Mouse (Mus musculus): Measurements from ENCODE around the gene Art1. TPM values are rescaled to one million over a fixed set of nuclear protein-coding genes. Genes with fewer than 3 reads are reported as not detected.

Gene Art1
- 0.50 and 0.65 TPM in 2 replicates for polyA plus RNA-seq (2014; fragmentation: Nextera tagmentation; extraction: Ambion mirVana)

- Histone ChIP-seq H3K9ac (no peak within 1 kb of the TSS), H3K27me3 (ENCODE audit: insufficient read depth, low read length) (no peaks in the 10 kb centered on the region), H3K36me3 (ENCODE audit: insufficient read depth) (no peaks in the 10 kb centered on the region), H3K4me3 (ENCODE audit: low read depth, low read length) (no peak within 1 kb of the TSS), H3K4me1 (ENCODE audit: insufficient read depth) (peaks cover 8% of the 10 kb centered on the region; the same call in 1 of the 2 replicates), H3K4me2 (peak within 1 kb of the TSS; percentile 69; the same call in 1 of the 2 replicates), H3K9me3 (ENCODE audit: low read depth, low read length) (no peaks in the 10 kb centered on the region), H3K27ac (ENCODE audit: low read depth) (no peak within 1 kb of the TSS)
- ATAC-seq (ENCODE audit: insufficient read depth): no peak
- no peak for TF ChIP-seq CTCF (IDR thresholded peaks at IDR 0.05; ENCODE audit: low read depth)
- DNase-seq: no peak
- 43% methylated on average over 5 of the region's 5 CpGs for WGBS
Observed at GRCm38 (mm10) chr7:102101487-102101886, at the start of gene Art1. Art1 (plus strand) TSS chr7:102101743.

- ATAC-seq (ENCODE audit: insufficient read depth) (no peak), DNase-seq (no peak)
- Histone ChIP-seq H3K27ac (ENCODE audit: low read depth) (no peak overlapping the region), H3K27me3 (ENCODE audit: insufficient read depth, low read length) (no peaks in the 10 kb centered on the region), H3K9ac (no peak overlapping the region), H3K9me3 (ENCODE audit: low read depth, low read length) (no peaks in the 10 kb centered on the region), H3K4me3 (ENCODE audit: low read depth, low read length) (no peak overlapping the region), H3K36me3 (ENCODE audit: insufficient read depth) (peaks cover 24% of the 10 kb centered on the region; the same call in 1 of the 2 replicates), H3K4me1 (ENCODE audit: insufficient read depth) (peaks cover 7% of the 10 kb centered on the region; the same call in 1 of the 2 replicates), H3K4me2 (no peak overlapping the region)
- no peak for TF ChIP-seq CTCF (IDR thresholded peaks at IDR 0.05; ENCODE audit: low read depth)
- 86% methylated on average over 3 of the region's 3 CpGs for whole genome bisulfite sequencing
Observed at GRCm38 (mm10) chr7:102061353-102061752, 40.2 kb upstream of the Art1 start.

DNA sequence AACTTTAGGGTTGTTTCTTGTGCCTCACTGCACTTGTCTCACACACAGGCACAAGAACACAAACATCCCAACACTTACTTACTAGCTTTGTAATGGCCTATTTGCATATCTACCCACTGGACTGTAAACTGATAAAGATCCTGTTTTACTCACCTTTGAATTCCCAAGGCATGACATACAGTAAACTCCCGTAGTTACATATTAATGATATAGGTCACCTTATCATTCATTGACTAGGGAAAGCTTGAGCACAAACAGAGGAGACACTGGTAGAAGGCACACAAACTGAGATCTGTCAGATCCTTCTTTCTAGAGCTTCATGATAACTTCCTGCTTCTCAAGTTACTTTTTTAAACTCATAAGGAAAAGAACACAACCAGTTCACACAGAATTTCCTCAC lies 39.3 kb upstream of the Art1 start:
- Histone ChIP-seq H3K36me3 (ENCODE audit: insufficient read depth) (0 out of 2 replicates have a peak, but pooled peaks cover 16% of the 10 kb centered on the region), H3K27ac (ENCODE audit: low read depth) (no peak overlapping the region), H3K4me3 (ENCODE audit: low read depth, low read length) (no peak overlapping the region), H3K9ac (no peak overlapping the region), H3K4me1 (ENCODE audit: insufficient read depth) (peaks cover 12% of the 10 kb centered on the region; the same call in 1 of the 2 replicates), H3K9me3 (ENCODE audit: low read depth, low read length) (no peaks in the 10 kb centered on the region), H3K4me2 (no peak overlapping the region), H3K27me3 (ENCODE audit: insufficient read depth, low read length) (no peaks in the 10 kb centered on the region)
- WGBS: 78% methylated on average over 1 of the region's 1 CpGs
- DNase-seq (no peak), ATAC-seq (ENCODE audit: insufficient read depth) (no peak)
- no peak for TF ChIP-seq CTCF (IDR thresholded peaks at IDR 0.05; ENCODE audit: low read depth)

GRCm38 (mm10) chr7:102063891-102064290 lies 37.7 kb upstream of the Art1 start:
- H3K4me3 ChIP-seq (ENCODE audit: low read depth, low read length): peak overlapping the region; percentile 59
- H3K9ac ChIP-seq: no peak overlapping the region; the same call in 1 of the 2 replicates
- 0 out of 2 replicates have a peak, but pooled peaks cover 9% of the 10 kb centered on the region for H3K36me3 ChIP-seq (ENCODE audit: insufficient read depth)
- no peaks in the 10 kb centered on the region for H3K9me3 ChIP-seq (ENCODE audit: low read depth, low read length)
- peak overlapping the region; percentile 65 for H3K4me2 ChIP-seq
- no peak overlapping the region for H3K27ac ChIP-seq (ENCODE audit: low read depth)
- H3K4me1 ChIP-seq (ENCODE audit: insufficient read depth): peaks cover 12% of the 10 kb centered on the region; the same call in 1 of the 2 replicates
- no peak for DNase-seq
- TF ChIP-seq CTCF (IDR thresholded peaks at IDR 0.05; ENCODE audit: low read depth): no peak
- WGBS: 57% methylated on average over 9 of the region's 9 CpGs
- H3K27me3 ChIP-seq (ENCODE audit: insufficient read depth, low read length): no peaks in the 10 kb centered on the region
- ATAC-seq (ENCODE audit: insufficient read depth): no peak

DNA sequence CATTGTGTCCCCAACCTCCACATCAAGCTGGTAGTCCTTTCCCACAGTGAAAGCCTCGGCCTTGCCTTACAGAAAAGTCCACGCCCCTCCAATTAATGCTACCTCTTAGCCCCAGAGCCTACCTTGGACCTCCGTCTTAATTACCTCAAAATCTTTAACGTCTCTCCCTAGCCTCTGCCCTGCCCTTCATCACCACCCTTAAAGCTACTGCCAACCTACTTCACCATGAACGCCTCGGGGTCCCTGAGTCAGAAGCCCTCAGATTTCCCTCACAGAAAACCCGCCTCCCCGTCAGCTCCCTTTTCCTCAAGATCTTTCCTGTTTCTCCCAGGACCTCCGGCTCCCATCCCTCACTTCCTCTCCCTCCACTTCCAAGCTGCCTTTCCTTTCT lies 36.9 kb upstream of the Art1 start:
- H3K9me3 ChIP-seq (ENCODE audit: low read depth, low read length): no peaks in the 10 kb centered on the region
- peak overlapping the region; percentile 59 for H3K4me3 ChIP-seq (ENCODE audit: low read depth, low read length)
- H3K9ac ChIP-seq: peak overlapping the region; percentile 67
- ATAC-seq (ENCODE audit: insufficient read depth): peak; percentile 33
- TF ChIP-seq CTCF (IDR thresholded peaks at IDR 0.05; ENCODE audit: low read depth): no peak
- WGBS: under 1% methylated on average over 9 of the region's 9 CpGs
- H3K27me3 ChIP-seq (ENCODE audit: insufficient read depth, low read length): no peaks in the 10 kb centered on the region
- peak overlapping the region; percentile 84; the same call in 1 of the 2 replicates for H3K27ac ChIP-seq (ENCODE audit: low read depth)
- peak; percentile 2 for DNase-seq
- H3K4me2 ChIP-seq: peak overlapping the region; percentile 65
- peaks cover 12% of the 10 kb centered on the region; the same call in 1 of the 2 replicates for H3K4me1 ChIP-seq (ENCODE audit: insufficient read depth)
- H3K36me3 ChIP-seq (ENCODE audit: insufficient read depth): peaks cover 4% of the 10 kb centered on the region; the same call in 1 of the 2 replicates

DNA sequence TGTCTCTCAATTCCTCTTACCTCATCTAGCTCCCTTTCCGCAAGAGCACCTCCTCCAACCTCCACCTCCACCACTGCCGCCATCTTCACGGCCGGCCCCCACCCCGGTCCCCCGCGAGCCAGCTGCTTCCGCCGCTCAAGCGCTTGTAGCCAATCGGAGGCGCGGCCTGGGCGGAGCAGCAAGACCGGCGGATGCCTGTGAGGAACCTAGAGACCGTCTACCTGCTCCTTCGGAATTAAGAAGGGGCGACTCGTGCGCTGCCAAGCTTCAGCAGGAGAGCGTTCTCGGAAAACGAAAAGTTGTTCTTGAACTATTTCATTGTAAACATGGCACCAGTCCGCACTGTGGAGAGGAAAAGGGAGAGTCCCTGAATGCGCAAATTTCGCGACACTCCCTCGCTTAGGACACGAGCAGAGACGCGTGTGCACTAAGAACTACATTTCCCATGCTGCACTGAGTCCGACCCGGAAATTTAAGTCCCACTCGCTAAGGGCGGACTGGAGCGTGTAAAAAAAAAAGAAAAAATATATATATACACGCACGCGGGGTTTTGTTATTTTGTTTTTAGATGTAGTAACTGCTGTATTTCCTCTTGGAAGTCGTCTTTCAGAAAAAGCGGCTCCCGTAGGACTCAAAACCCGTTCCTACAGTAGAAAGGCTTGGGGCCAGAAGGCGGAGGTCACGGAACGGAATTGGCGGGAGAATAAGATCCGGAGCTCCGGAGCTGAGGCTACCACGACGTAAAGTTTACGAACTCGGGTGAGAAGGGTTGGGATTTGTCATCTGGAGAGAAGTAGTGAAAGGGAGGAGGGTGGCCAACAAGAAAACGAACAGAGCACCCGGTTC lies 36.3 kb upstream of the Art1 start, which contains the start of the genes Rnf121, Xndc1 and Xntrpc:
Rnf121 (minus strand) TSS at position 424 of the 846 bp plus-strand sequence.
Xndc1 (plus strand) TSS at position 466 of the 846 bp plus-strand sequence.
Xntrpc (plus strand) TSS at position 668 of the 846 bp plus-strand sequence.
- ATAC-seq (ENCODE audit: insufficient read depth): peak; percentile 99
- Histone ChIP-seq H3K27ac (ENCODE audit: low read depth) (peak within 1 kb of the TSS; percentile 84), H3K9ac (peak within 1 kb of the TSS; percentile 67), H3K9me3 (ENCODE audit: low read depth, low read length) (no peaks in the 10 kb centered on the region), H3K4me3 (ENCODE audit: low read depth, low read length) (peak within 1 kb of the TSS; percentile 59), H3K4me1 (ENCODE audit: insufficient read depth) (peaks cover 12% of the 10 kb centered on the region; the same call in 1 of the 2 replicates), H3K36me3 (ENCODE audit: insufficient read depth) (peaks cover 7% of the 10 kb centered on the region; the same call in 1 of the 2 replicates), H3K27me3 (ENCODE audit: insufficient read depth, low read length) (no peaks in the 10 kb centered on the region), H3K4me2 (peak within 1 kb of the TSS; percentile 65)
- TF ChIP-seq CTCF (IDR thresholded peaks at IDR 0.05; ENCODE audit: low read depth): no peak
- DNase-seq: peak; percentile 95
- WGBS: under 1% methylated on average over 56 of the region's 56 CpGs

DNA sequence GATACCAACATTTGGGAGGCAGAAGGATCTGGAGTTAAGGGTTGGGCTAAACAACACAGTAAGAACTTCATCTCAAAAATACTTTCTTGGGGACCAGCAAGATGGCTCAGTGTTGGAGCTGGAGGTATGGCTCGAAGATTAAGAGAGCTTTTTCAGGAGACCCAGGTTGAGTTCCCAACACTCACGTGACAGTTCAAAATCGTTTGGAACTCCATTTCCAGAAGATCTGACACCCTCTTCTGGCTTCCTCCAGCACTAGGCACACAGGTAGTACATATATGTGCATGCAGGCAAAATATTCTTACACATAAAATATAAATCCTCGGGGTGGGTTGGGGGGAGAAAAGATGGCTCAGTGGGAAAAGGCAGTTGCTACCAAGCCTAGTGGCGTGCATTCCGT lies 35.2 kb upstream of the Art1 start:
- Histone ChIP-seq H3K27me3 (ENCODE audit: insufficient read depth, low read length) (no peaks in the 10 kb centered on the region), H3K4me1 (ENCODE audit: insufficient read depth) (peaks cover 12% of the 10 kb centered on the region; the same call in 1 of the 2 replicates), H3K9me3 (ENCODE audit: low read depth, low read length) (no peaks in the 10 kb centered on the region), H3K27ac (ENCODE audit: low read depth) (no peak overlapping the region), H3K36me3 (ENCODE audit: insufficient read depth) (peaks cover 10% of the 10 kb centered on the region; the same call in 1 of the 2 replicates), H3K9ac (peak overlapping the region; percentile 67), H3K4me3 (ENCODE audit: low read depth, low read length) (peak overlapping the region; percentile 59), H3K4me2 (peak overlapping the region; percentile 65)
- no peak for TF ChIP-seq CTCF (IDR thresholded peaks at IDR 0.05; ENCODE audit: low read depth)
- no peak for ATAC-seq (ENCODE audit: insufficient read depth)
- WGBS: 67% methylated on average over 6 of the region's 6 CpGs
- DNase-seq: peak; percentile 7

Measured in lung, embryonic 14.5 days (tissue).